Mouse (Mus musculus) G1E-ER4 (cell line): ENCODE data around the gene Sec14l1. TPM values are rescaled to one million over a fixed set of nuclear protein-coding genes. Genes with fewer than 3 reads are reported as not detected.

Experiments used
- GATA1 ChIP-seq: IDR thresholded peaks from one replicate; pipeline ENCODE4 v1.8.0; 2012; ENCODE audit warnings: low read length, inconsistent platforms
- polyA plus RNA-seq: library from polyadenylated mRNA; stranded (reverse); fragments of >175 nt; gene quantifications from 2 replicates; pipeline ENCODE4 v1.2.3, GENCODE M21; 2012

The Sec14l1 gene
- polyA plus RNA-seq, 1 experiment: 66.2 TPM

DNA sequence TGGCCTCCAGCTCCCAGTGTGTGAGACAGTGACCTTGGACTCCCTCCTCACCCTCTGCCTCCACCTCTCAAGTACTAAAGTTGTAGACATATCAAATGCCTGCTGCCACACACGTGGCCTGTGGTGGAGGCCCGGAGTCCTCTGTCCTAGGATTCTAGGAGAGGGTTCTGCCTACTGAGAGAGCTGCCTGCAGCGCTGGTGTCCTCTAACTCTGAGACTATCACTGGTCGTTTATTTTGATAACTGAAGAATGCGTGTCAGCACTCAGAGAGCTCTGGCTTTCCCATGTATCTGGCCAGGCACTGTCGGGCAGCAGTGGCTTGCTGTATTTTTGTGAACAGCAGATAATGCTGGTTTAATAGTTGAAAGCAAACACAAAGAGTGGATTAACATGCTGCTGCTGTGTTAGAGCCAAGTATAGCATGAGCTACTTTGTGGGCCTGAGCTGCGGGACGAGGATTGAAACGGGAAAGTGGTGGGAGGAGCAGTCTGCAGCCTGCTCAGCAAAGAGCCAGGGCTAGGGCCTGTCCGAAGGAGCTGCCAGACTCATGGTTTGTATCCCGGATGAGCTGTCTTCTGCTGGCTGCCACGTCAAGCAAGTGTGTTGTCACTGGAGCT is 13.1 kb downstream of the Sec14l1 start:
- TF ChIP-seq GATA1: no peak

- TF ChIP-seq GATA1: no peak
Observed at GRCm38 (mm10) chr11:117129473-117129872, 14.5 kb downstream of the Sec14l1 start.

DNA sequence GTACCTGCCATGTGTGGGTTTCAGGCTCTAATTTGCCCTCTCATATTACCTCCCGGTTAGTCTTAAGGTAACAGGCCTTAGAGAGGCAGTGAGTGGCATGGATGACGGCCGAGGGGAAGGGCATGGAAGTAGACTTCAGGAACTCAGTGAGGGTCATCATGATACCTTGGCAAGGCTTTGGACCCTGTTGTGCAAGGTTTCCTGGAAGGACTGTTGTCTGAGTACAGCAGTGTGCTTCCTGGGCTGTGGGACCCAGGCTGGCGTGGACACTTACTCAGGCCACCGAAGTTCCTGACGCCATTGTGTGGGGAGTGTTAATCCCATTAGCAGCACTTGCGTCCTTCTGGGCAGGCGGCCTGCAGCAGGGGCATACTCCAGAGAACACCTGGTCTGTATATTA is 15.1 kb downstream of the Sec14l1 start:
- TF ChIP-seq GATA1: no peak

DNA sequence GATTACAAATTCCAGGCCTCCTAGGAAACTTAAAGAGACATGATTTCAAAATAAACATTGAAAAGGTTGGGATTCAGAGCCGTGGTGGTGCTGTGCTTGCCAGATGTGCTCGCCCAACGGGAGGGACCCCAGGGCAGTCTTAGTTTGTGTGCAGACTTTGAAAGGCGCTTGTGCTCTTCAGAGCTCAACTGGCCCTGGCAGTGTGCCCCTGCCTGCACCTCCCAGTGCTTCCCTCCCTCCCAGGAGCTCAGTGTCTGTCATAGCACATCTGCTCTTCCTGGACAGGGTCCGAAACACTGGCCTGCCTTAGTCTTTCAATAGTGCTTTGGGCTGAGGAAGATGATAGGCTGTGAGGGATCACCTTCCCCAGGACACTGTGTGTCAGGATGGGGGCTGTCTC is 15.9 kb downstream of the Sec14l1 start:
- no peak for TF ChIP-seq GATA1

DNA sequence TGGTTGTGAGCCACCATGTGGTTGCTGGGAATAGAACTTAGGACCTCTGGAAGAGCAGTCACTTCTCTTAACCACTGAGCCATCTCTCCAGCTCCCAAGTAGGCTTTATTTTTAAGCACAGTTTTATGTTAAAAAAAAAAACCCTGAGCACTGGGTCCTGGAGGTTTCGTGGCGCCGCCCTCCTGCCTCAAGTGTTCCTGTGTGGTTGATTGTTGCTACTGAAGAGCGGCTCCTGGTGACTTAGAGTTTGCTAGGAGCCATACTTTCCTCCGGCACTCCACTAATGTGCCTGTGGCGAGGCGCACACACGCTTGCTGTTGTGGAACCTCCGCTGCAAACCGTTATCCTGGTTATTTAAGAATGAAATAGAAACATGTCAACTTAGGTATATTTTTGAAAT is 16.5 kb downstream of the Sec14l1 start:
- no peak for TF ChIP-seq GATA1

- no peak for TF ChIP-seq GATA1
Observed at GRCm38 (mm10) chr11:117134776-117135387, 19.9 kb downstream of the Sec14l1 start.

GRCm38 (mm10) chr11:117135457-117136290 is 20.7 kb downstream of the Sec14l1 start:
- TF ChIP-seq GATA1: no peak

DNA sequence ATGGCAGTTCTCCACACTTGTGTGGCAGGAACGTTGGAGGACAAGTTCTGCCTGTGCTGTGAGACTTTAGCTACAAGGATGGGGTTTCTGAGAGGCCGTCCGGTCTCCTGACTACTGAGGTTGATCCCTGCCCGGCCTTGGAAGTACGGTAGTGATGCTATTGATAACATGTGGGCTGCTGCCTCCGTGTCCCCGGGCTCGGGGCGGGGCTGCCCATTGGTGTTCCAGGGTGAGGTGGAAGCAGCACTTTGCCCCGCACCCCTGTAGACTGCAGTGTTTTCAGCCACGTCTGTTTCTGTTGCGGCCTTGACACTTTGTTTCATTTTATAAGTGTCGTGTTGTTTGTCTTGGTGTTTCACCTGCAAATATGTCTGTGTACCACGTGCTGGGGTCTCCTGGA is 21.9 kb downstream of the Sec14l1 start:
- TF ChIP-seq GATA1: no peak

- TF ChIP-seq GATA1: no peak
Observed at GRCm38 (mm10) chr11:117138213-117138761, 23.3 kb downstream of the Sec14l1 start.

- TF ChIP-seq GATA1: no peak
Observed at GRCm38 (mm10) chr11:117138795-117139463, 24.0 kb downstream of the Sec14l1 start.

- no peak for TF ChIP-seq GATA1
Observed at GRCm38 (mm10) chr11:117141376-117142001, 26.5 kb downstream of the Sec14l1 start.

DNA sequence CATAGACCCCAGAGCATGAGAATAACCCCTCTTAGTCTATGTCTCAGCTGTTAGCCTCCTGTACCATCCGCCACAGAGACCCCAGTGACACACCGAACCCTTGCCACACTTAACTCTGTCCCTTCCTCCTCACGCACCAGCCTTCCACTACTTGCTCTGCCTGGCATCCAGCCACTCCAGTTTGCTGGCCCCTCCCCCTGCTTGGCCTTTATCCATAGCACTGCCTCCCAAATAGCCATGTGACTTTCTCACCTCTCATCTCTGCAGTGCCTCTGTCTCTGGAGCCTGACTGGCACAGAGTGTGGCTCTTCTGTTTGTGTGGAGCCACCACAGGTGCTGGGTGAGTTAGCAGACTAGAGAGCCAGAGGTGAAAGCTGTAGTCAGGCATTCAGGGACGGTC is 27.5 kb downstream of the Sec14l1 start:
- TF ChIP-seq GATA1: no peak

DNA sequence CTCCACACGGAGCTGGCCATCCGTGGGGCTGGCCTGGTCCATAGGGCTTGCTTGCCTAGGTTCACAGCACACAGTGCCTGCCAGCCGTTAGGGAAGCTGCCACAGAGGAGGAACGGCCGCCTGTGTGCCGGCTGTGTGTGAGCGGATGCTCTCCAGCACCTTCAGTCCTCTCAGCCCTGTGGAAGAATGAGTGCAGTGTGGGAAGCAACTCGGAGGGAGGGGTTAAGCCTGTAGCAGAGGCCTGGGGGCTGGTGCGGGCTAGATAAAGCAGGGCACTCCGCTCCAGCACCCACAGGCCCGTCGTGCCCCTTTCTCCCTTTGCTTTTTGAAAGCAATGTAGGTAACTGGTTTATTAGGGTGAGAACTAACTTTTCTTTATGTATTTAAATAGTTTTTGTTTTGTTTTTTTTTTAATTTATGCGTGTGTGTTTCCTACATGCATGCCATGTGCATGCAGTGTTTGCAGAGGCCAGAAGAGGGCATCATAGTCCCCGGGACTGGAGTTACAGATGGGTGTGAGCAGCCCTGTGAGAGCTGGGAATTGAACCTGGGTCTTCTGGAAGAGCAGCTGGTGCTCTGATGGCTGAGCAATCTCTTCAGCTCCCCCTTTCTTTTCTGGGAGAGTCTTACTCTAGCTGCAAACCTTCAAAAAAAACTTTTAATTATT is 30.6 kb downstream of the Sec14l1 start:
- TF ChIP-seq GATA1: no peak

DNA sequence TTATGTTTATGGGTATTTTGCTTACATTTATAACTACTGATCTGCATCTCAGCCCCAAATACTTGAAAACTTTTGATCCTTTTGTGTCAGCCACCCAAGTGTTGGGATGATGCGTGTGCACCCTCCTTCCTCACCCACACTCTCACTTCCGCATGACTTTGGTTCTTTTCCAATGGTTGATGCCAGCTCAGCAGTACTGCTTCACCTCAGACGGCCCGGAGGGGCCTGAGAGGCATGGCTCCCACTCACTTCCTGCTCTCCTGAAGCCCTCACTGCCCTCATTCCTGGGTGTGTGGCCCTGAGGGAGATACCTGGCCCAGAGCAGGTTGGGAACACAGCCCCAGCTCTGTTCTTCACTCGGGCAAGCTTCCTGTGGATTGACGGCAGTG is 31.1 kb downstream of the Sec14l1 start:
- TF ChIP-seq GATA1: no peak
